Mouse (Mus musculus) liver, adult (tissue): ENCODE measurements around the gene Dnajc1.

Source experiments
- GATA4 ChIP-seq: IDR thresholded peaks from 2 replicates; pipeline ENCODE4 v1.6.1; 2014; ENCODE audit warnings: mild to moderate bottlenecking, low read length; ENCODE audit not compliant: insufficient replicate concordance

Gene Dnajc1

DNA sequence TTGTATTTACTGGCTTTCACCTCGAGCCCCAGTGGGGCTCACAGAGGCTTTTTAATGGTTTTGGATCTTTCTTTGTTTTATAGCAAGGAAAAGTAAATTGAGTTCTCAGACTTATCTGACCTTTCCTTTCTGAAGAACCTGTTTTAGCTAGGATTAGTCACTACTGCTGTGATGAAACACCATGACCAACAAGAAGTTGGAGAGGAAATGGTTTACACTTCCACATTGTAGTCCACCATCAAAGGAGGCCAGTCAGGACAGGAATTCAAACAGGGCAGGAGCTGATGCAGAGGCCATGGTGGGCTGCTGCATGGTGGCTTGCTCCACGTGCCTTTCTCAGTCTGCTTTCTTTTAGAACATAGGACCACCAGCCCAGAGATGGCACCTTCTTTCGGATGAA, 216.4 kb downstream of the Dnajc1 start:
- no peak for TF ChIP-seq GATA4

DNA sequence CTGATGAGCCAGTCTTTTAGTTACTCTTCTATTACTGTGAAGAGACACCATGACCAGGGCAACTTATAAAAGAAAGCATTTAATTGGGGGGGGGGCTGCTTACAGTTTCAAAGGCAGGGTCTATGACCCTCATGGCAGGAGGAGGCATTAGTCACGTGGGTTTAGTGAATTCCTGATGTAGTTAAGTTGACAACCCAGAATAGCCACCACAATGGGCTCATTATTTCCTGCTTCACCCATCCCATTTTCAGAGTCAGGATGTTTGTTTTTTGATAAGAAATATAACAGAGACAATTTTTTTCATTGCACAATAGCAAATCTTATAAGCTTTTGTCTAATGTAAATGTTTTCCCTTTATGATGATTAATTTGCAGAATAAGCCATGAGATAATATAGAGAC, 217.4 kb downstream of the Dnajc1 start:
- TF ChIP-seq GATA4, result no peak

DNA sequence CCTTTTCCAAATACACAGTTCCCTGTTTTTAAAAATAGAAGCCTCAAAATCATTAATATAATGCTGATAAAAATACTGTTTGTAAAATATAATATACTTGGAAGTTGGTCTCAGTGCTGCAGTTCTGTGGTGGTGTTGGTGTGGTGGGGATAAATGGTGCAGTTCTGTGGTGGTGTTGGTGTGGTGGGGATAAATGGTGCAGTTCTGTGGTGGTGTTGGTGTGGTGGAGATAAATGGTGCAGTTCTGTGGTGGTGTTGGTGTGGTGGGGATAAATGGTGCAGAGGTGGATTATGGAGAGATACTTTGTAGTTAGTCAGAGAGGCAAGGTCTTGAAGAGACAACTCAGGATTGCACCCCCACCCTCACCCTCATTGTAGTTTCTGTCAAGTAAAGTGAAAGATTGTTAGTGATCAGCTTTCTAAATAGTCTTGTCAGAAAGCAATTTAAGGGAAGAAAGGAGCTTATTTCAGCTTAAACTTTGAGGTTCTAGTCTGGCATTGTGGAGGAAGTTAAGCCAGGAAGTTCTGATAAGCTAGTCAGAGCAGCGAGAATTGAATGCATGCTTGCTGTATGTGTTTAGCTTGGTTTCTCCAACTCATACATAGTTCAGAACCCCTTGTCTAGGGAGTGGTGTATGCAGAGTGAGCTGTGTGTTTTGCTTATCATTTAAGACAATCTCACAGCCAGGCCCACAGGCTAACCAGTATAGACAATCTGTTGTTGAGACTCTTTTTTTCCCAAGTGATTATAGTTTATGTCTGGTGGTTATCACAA, 223.3 kb downstream of the Dnajc1 start:
- TF ChIP-seq GATA4, result no peak

DNA sequence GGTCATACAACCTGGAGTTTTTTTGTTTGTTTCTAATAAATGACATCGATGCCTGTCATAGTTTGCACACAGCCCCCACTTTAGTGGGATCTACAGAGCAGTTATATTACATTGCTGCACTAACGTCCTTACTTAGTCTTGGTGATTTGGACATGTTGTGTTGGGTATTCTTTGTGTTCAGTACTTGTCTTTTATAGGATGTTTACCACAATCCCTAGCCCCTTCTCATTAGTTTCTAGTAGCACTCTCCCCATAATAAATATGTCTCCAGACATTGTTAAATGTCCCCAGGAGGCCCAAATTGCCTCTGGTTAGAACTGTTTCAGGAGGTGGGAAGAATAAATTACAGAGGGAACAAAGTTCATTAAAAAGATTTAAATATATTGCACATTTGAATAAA, 227.1 kb downstream of the Dnajc1 start:
- TF ChIP-seq GATA4, result no peak

DNA sequence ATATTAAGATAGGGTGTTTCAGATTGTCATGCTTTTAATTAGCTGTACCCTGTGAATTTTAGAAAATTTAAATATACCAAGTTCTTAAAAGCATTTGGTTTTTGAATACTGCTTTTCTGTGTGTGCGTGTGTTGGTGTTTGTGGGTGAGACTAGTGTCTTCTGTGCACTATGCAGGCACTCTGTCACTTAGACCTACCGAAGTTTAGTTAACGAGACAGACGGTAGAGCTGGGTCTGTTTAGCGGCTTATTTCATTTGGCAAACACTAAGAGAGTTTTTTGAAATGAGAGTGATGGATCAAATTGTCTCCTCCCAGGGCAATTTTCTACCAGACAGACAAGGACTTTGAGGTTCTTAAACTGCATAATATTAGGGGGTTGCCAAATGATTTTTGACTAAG, 231.6 kb downstream of the Dnajc1 start:
- no peak for TF ChIP-seq GATA4

DNA sequence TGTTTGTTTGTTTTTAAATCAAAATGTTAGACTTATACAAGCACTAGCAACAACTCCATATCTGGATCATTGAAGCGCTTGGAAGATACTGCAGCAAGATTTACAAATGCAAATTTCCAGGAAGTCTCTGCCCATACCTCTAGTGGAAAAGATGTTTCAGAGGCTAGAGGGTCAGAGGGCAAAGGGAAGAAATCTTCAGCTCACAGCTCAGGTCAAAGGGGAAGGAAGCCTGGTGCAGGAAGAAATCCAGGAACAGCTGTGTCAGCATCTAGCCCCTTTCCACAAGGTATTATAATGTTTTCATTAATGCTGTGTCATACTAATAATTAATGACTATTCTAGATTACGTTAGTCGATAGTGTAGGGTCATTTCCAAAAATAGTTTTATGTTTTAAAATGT, 233.2 kb downstream of the Dnajc1 start:
- no peak for TF ChIP-seq GATA4

DNA sequence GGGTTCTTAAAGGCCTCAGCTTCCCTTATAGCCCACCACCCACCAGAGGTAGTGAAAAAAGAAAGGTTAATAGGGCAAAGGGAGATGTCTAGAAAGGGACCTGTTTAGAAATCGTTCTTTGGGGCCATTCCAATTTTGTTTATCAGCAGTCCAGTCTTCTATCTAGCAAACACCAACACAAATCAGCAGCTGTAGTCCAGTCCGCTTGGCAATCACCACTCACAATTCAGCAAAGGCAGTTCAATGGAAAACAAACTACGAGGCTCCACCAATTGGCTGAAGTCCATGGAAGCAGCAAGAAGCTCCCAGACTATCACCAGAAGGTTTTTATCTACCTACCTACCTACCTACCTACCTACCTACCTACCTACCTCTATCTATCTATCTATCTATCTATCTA, 236.5 kb downstream of the Dnajc1 start:
- no peak for TF ChIP-seq GATA4
